Mouse (Mus musculus) hindbrain, embryonic 16.5 days (tissue): ENCODE results near the gene Rpl22. TPM values are rescaled to one million over a fixed set of nuclear protein-coding genes. Genes with fewer than 3 reads are reported as not detected.

Experiments
- ATAC-seq: fragments of 200-750 bp; cut with Nextera tagmentation; 2 replicates; pipeline ENCODE4 v1.8.0; 2017; ENCODE audit warnings: moderate TSS enrichment, moderate library complexity
- H3K27ac ChIP-seq: fragments of 300-500 bp; sonication (generic); 2 replicates; pipeline ENCODE4 v1.5.1; 2014; ENCODE audit warnings: low read depth, mild to moderate bottlenecking, control low read depth, low read length, moderate library complexity
- H3K27me3 ChIP-seq: fragments of 300-500 bp; sonication (generic); replicated peaks from 2 replicates; pipeline ENCODE4 v1.6.1; 2014; ENCODE audit warnings: low read length; ENCODE audit not compliant: control insufficient read depth, insufficient read depth
- H3K36me3 ChIP-seq: fragments of 300-500 bp; sonication (generic); 2 replicates; pipeline ENCODE4 v1.6.1; 2014; ENCODE audit warnings: mild to moderate bottlenecking, low read length, moderate library complexity, mixed read lengths; ENCODE audit not compliant: control insufficient read depth, insufficient read depth
- H3K4me1 ChIP-seq: fragments of 300-500 bp; sonication (generic); 2 replicates; pipeline ENCODE4 v1.6.1; 2014; ENCODE audit warnings: low read depth, low read length; ENCODE audit not compliant: control insufficient read depth, insufficient read depth
- H3K4me2 ChIP-seq: fragments of 300-500 bp; sonication (generic); 2 replicates; pipeline ENCODE4 v1.6.1; 2014; ENCODE audit warnings: mild to moderate bottlenecking, low read length, control low read depth, moderate library complexity
- H3K4me3 ChIP-seq: fragments of 300-500 bp; sonication (generic); 2 replicates; pipeline ENCODE4 v1.5.1; 2014; ENCODE audit warnings: mild to moderate bottlenecking, low read length, control low read depth, moderate library complexity
- H3K9ac ChIP-seq: fragments of 300-500 bp; sonication (generic); 2 replicates; pipeline ENCODE4 v1.6.1; 2014; ENCODE audit warnings: low read depth, mild to moderate bottlenecking, control low read depth, low read length, moderate library complexity
- H3K9me3 ChIP-seq: fragments of 300-500 bp; sonication (generic); 2 replicates; pipeline ENCODE4 v1.6.1; 2014; ENCODE audit warnings: mild to moderate bottlenecking, low read length, moderate library complexity; ENCODE audit not compliant: control insufficient read depth
- whole genome bisulfite sequencing: fragments of 180-500 bp; shearing (Covaris S2); extraction: QIAGEN DNeasy Blood & Tissue Kit; methylation state at CpG from one replicate; pipeline ENCODE4 v1.1.7; 2014; 5-methylcytosine and 5-hydroxymethylcytosine counted together
- polyA plus RNA-seq: library from polyadenylated mRNA; unstranded; fragments of >200 nt; fragmentation: Nextera tagmentation; extraction: Ambion mirVana; gene quantifications from 2 replicates; pipeline ENCODE4 v1.2.1, GENCODE M21; 2015

Gene Rpl22
- polyA plus RNA-seq, 1 experiment from 2014 or later: 138 TPM

- Histone ChIP-seq H3K9ac (no peak overlapping the region), H3K36me3 (peaks cover 11% of the 10 kb centered on the region)
Observed at GRCm38 (mm10) chr4:152305991-152306390, 19.6 kb upstream of the Rpl22 start.

GRCm38 (mm10) chr4:152307542-152307941, 18.0 kb upstream of the Rpl22 start:
- Histone ChIP-seq H3K9ac (no peak overlapping the region), H3K9me3 (no peaks in the 10 kb centered on the region), H3K36me3 (peaks cover 11% of the 10 kb centered on the region), H3K4me1 (peaks cover 2% of the 10 kb centered on the region), H3K4me2 (no peak overlapping the region), H3K27ac (no peak overlapping the region), H3K4me3 (no peak overlapping the region), H3K27me3 (peaks cover 23% of the 10 kb centered on the region)
- ATAC-seq: no peak
- WGBS: 78% methylated on average over 9 of the region's 9 CpGs

More at GRCm38 (mm10) chr4:152305991-152306390, 19.6 kb upstream of the Rpl22 start:
- no peak overlapping the region for H3K27ac ChIP-seq
- WGBS: 51% methylated on average over 6 of the region's 6 CpGs
- no peak overlapping the region for H3K4me2 ChIP-seq
- no peaks in the 10 kb centered on the region for H3K9me3 ChIP-seq
- no peaks in the 10 kb centered on the region; the same call in 1 of the 2 replicates for H3K4me1 ChIP-seq
- peaks cover 8% of the 10 kb centered on the region for H3K27me3 ChIP-seq
- no peak for ATAC-seq
- H3K4me3 ChIP-seq: no peak overlapping the region

DNA sequence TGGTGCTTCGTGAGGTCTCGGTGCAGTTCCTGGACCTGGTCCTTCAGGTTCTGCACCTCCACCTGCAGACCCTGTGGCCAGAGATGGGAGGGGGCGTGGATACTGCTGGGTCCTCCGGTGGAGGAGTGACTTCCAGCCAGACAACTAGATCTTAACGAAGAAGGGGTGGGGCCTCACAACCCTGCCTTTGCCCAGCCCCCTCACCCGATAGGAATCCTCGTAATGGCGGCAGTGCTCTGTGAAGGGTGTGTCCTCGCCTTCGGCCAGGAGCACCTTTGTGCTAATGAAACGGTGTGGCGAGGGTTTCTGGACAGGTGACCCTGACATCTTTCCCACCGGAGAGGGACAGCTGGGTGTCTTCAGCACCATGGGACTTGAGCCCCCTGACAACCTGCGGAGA, 13.4 kb upstream of the Rpl22 start:
- Histone ChIP-seq H3K4me3 (peak overlapping the region; percentile 38), H3K27ac (no peak overlapping the region), H3K36me3 (peaks cover 2% of the 10 kb centered on the region; the same call in 1 of the 2 replicates), H3K4me1 (peaks cover 18% of the 10 kb centered on the region), H3K4me2 (peak overlapping the region; percentile 63), H3K9me3 (no peaks in the 10 kb centered on the region), H3K27me3 (peaks cover 52% of the 10 kb centered on the region), H3K9ac (no peak overlapping the region)
- ATAC-seq: no peak
- WGBS: 5% methylated on average over 14 of the region's 14 CpGs

DNA sequence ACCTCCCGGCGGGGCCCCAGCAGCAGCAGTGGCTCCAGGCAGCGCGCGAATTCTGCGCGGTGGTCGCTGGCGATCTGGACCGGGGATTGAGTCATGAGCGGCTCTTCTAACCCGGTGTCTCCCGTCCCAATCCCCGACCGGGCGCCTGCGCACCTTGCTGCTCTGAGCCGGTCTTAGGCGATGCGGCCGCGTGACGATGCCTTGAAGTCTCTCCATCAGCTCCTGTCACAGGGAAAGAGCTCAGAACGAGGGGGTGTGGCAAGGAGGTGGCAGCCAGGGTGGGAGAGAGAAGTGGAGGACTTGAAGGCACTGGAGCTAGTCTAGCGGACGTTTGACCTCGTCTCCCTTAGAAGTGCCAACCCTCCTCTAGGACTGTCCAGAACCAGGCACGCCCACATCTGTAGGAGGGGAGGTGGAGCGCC, 12.3 kb upstream of the Rpl22 start:
- 0% methylated on average over 29 of the region's 29 CpGs for WGBS

DNA sequence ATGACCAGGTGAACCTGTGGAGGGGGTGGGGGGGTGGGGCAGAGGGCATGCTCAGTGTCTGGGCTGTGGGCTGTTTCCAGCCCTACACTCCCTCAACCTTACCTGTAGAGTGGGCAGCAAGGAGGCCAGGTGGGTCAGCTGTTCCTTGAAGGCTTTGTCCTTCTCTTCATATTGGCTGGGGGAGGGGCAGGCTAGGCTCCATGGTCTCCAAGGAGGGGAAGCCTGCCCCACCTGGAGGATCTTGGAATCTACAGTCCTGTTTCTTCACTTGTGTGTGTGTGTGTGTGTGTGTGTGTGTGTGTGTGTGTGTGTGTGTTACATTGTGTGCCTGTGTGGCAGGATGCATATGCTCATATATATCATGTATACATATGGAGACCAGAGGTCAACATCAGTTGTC, 11.6 kb upstream of the Rpl22 start:
- peaks cover 64% of the 10 kb centered on the region for H3K27me3 ChIP-seq
- no peaks in the 10 kb centered on the region for H3K9me3 ChIP-seq
- peaks cover 18% of the 10 kb centered on the region for H3K4me1 ChIP-seq
- peak overlapping the region; percentile 38 for H3K4me3 ChIP-seq
- H3K36me3 ChIP-seq: peaks cover under 1% of the 10 kb centered on the region; the same call in 1 of the 2 replicates
- H3K9ac ChIP-seq: no peak overlapping the region
- ATAC-seq: no peak
- H3K4me2 ChIP-seq: peak overlapping the region; percentile 63
- no peak overlapping the region for H3K27ac ChIP-seq

More for the DNA sequence above, 12.3 kb upstream of the Rpl22 start:
- peak overlapping the region; percentile 63 for H3K4me2 ChIP-seq
- ATAC-seq: peak; percentile 62
- H3K27me3 ChIP-seq: peaks cover 62% of the 10 kb centered on the region
- H3K4me3 ChIP-seq: peak overlapping the region; percentile 38
- H3K4me1 ChIP-seq: peaks cover 18% of the 10 kb centered on the region
- no peaks in the 10 kb centered on the region for H3K9me3 ChIP-seq
- H3K36me3 ChIP-seq: peaks cover 2% of the 10 kb centered on the region; the same call in 1 of the 2 replicates
- H3K27ac ChIP-seq: no peak overlapping the region
- H3K9ac ChIP-seq: peak overlapping the region; percentile 51

DNA sequence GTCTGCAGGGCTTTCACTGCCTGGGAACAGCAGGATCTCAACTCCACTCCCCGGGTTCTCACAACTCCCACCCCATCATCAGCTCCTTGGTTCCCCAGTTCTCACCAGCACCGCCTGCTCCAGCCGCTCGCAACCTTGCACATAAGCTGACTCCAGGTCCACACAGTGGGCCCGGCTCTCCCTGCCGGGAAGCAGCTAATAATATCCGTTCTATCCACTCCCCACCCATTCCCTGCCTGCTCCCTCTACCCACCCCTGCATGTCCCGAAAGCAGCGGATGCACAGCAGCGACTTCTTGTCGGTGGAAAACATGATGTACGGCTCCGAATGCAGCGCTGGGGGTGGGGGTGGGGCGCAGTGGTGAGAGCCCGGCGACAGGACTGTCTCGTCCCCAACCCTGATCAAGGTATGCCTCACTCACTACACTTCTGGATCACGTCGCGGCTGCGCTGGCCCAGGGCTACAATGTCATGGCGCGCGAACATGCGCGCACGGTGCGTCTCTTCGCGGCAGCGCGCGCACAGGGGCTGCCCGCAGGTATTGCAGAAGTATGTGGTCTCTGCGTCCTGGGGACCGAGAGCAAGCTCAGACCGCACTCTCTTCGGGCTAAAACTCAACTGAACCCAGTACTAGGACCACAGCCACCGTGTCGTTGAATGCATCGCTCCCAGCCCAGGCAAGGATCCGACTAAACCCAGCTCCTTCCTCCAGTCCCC, 9.9 kb upstream of the Rpl22 start:
- Histone ChIP-seq H3K4me1 (peaks cover 18% of the 10 kb centered on the region), H3K9me3 (no peaks in the 10 kb centered on the region), H3K27ac (no peak overlapping the region), H3K4me2 (peak overlapping the region; percentile 76), H3K27me3 (peaks cover 59% of the 10 kb centered on the region), H3K4me3 (peak overlapping the region; percentile 41), H3K36me3 (no peaks in the 10 kb centered on the region), H3K9ac (peak overlapping the region; percentile 44; the same call in 1 of the 2 replicates)
- WGBS: under 1% methylated on average over 39 of the region's 43 CpGs
- no peak for ATAC-seq

DNA sequence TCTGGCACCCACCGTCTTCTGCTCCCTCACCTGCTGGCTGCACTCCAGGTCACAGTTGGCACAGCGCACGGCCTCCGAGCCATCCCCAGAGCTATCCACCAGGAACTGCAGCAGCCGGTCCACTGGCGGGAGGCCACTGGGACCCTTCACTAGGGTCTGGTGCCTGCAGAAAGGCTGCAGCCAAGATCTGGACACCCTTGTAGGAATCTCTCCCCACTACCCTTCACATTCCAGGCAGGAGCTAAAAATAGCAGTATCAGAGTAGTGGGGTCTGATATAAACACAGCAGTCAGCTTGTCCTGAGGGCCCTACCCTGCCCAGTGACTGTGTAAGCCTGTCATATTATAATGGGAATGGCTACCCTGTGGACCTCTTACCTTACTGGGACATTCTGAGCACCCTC, 7.9 kb upstream of the Rpl22 start:
- no peaks in the 10 kb centered on the region for H3K36me3 ChIP-seq
- H3K4me3 ChIP-seq: no peak overlapping the region
- ATAC-seq: no peak
- H3K9me3 ChIP-seq: no peaks in the 10 kb centered on the region
- H3K4me2 ChIP-seq: no peak overlapping the region
- H3K9ac ChIP-seq: no peak overlapping the region
- 72% methylated on average over 6 of the region's 6 CpGs for WGBS
- no peak overlapping the region for H3K27ac ChIP-seq
- peaks cover 42% of the 10 kb centered on the region for H3K27me3 ChIP-seq
- H3K4me1 ChIP-seq: peaks cover 15% of the 10 kb centered on the region; the same call in 1 of the 2 replicates

GRCm38 (mm10) chr4:152318517-152319234, 6.9 kb upstream of the Rpl22 start, which contains the start of gene Rnf207:
Gene Rnf207 (minus strand): TSS chr4:152318993.
- 3% methylated on average over 26 of the region's 26 CpGs for WGBS
- peak within 1 kb of the TSS; percentile 4; the same call in 1 of the 2 replicates for H3K9ac ChIP-seq
- H3K27me3 ChIP-seq: peaks cover 42% of the 10 kb centered on the region
- ATAC-seq: no peak
- H3K9me3 ChIP-seq: no peaks in the 10 kb centered on the region
- H3K4me3 ChIP-seq: no peak within 1 kb of the TSS; the same call in 1 of the 2 replicates
- H3K27ac ChIP-seq: no peak within 1 kb of the TSS
- peak within 1 kb of the TSS; percentile 38 for H3K4me2 ChIP-seq
- no peaks in the 10 kb centered on the region for H3K36me3 ChIP-seq
- H3K4me1 ChIP-seq: peaks cover 5% of the 10 kb centered on the region; the same call in 1 of the 2 replicates

GRCm38 (mm10) chr4:152321464-152321863, 4.1 kb upstream of the Rpl22 start:
- H3K9ac ChIP-seq: no peak overlapping the region
- H3K36me3 ChIP-seq: no peaks in the 10 kb centered on the region
- 60% methylated on average over 5 of the region's 5 CpGs for WGBS
- H3K27ac ChIP-seq: no peak overlapping the region
- peaks cover 19% of the 10 kb centered on the region for H3K27me3 ChIP-seq
- H3K9me3 ChIP-seq: no peaks in the 10 kb centered on the region
- no peak overlapping the region for H3K4me3 ChIP-seq
- H3K4me2 ChIP-seq: no peak overlapping the region
- H3K4me1 ChIP-seq: peaks cover 2% of the 10 kb centered on the region
- no peak for ATAC-seq
